15 mouse cellular contexts compared by ENCODE assay signal in genomic region chr3:103773508-103773907, GRCm38 (mm10). TPM values are rescaled to one million over a fixed set of nuclear protein-coding genes. Genes with fewer than 3 reads are reported as not detected.
DNase-seq lines count a peak whose midpoint lies in the region; ATAC-seq and TF ChIP-seq lines count a peak whose summit lies in the region.
"Had no signal": no experiment of that assay in that cellular context is flagged by ENCODE, and none has a peak within 500 bp of the region (broad histone marks: within the 10 kb centered on the region; RNA-seq: fewer than 3 reads in every experiment).

No protein-coding gene starts in this region.

- H3K79me2 ChIP-seq in CH12.LX (replicated peaks; ENCODE audit: control insufficient read depth, extremely low read depth, insufficient read depth, poor library complexity, severe bottlenecking), result peaks cover 81% of the 10 kb centered on the region

- no peak for DNase-seq in heart, postnatal 10 days
- DNase-seq in lung, adult 18-20 months, result no peak
- DNase-seq in CH12.LX (ENCODE audit: extremely low read depth), result no peak
- no peak for DNase-seq in left cerebral cortex, adult 9 months (ENCODE audit: low spot score in 2 of 2)
- DNase-seq in left cerebral cortex, postnatal 10 days (ENCODE audit: extremely low spot score in 1 of 2, low spot score in 2 of 2), result no peak
- DNase-seq: cerebellum, adult 11-12 months had no signal

- H3K27me3 ChIP-seq in heart, embryonic 12.5 days (replicated peaks), result no peaks in the 10 kb centered on the region
- H3K27me3 ChIP-seq in lung, embryonic 15.5 days, result no peaks in the 10 kb centered on the region
- no peaks in the 10 kb centered on the region for H3K27me3 ChIP-seq in CH12.LX (replicated peaks)
- H3K27me3 ChIP-seq: midbrain, embryonic 15.5 days had no signal

- H3K9ac ChIP-seq in heart, embryonic 12.5 days, result peak overlapping the region; percentile 6; the same call in 1 of the 2 replicates
- H3K9ac ChIP-seq in lung, embryonic 15.5 days, result no peak overlapping the region
- H3K9ac ChIP-seq in CH12.LX (ENCODE audit: insufficient read depth, low read depth), result peak overlapping the region; percentile 52
- H3K9ac ChIP-seq: midbrain, embryonic 15.5 days had no signal

- no peak for TF ChIP-seq CTCF in CH12.LX (conservative IDR thresholded peaks at IDR 0.05 in 1 of 2, IDR thresholded peaks at IDR 0.05 in 1 of 2; ENCODE audit: low read depth in 2 of 2, low read length in 2 of 2)

- no peak for TF ChIP-seq POLR2A in CH12.LX (IDR thresholded peaks at IDR 0.05; ENCODE audit: low read depth, low read length)

- dilution Hi-C loops in CH12.LX (cut with MboI; ENCODE audit: extremely low pct_ligation_motif_present, extremely low pct_unique_long_range_greater_than_20kb, low sequenced_read_pairs), result no loop called here

- H3K27ac ChIP-seq in heart, embryonic 12.5 days (ENCODE audit: poor library complexity, severe bottlenecking), result peak overlapping the region; percentile 91
- peak overlapping the region; percentile 39; the same call in 1 of the 2 replicates for H3K27ac ChIP-seq in lung, embryonic 15.5 days
- peak overlapping the region; percentile 80 for H3K27ac ChIP-seq in CH12.LX (ENCODE audit: insufficient read depth, low read depth)
- H3K27ac ChIP-seq: midbrain, embryonic 15.5 days had no signal

- 82% methylated on average over 3 of the region's 3 CpGs for WGBS in heart, embryonic 12.5 days
- 86% methylated on average over 3 of the region's 3 CpGs for WGBS in lung, embryonic 15.5 days

- no peak overlapping the region for H3K4me2 ChIP-seq in heart, embryonic 12.5 days
- H3K4me2 ChIP-seq in lung, embryonic 15.5 days, result no peak overlapping the region
- H3K4me2 ChIP-seq in CH12.LX (ENCODE audit: insufficient read depth, low read depth, poor library complexity, severe bottlenecking), result peak overlapping the region; percentile 82
- H3K4me2 ChIP-seq: midbrain, embryonic 15.5 days had no signal

- H3K9me3 ChIP-seq in heart, embryonic 12.5 days (replicated peaks), result no peaks in the 10 kb centered on the region
- H3K9me3 ChIP-seq in lung, embryonic 15.5 days, result no peaks in the 10 kb centered on the region
- no peaks in the 10 kb centered on the region for H3K9me3 ChIP-seq in CH12.LX (replicated peaks; ENCODE audit: low read length)
- H3K9me3 ChIP-seq: midbrain, embryonic 15.5 days had no signal

- peaks cover 37% of the 10 kb centered on the region for H3K4me1 ChIP-seq in heart, embryonic 12.5 days (replicated peaks)
- peaks cover 27% of the 10 kb centered on the region for H3K4me1 ChIP-seq in lung, embryonic 15.5 days
- H3K4me1 ChIP-seq in CH12.LX (ENCODE audit: control insufficient read depth in 1 of 2, insufficient read depth in 2 of 2), result peaks cover 22 to 75% of the 10 kb centered on the region in 2 experiments
- H3K4me1 ChIP-seq: midbrain, embryonic 15.5 days had no signal

- no peak for ATAC-seq in heart, embryonic 12.5 days (ENCODE audit: insufficient number of reproducible peaks, low FRiP score)
- no peak for ATAC-seq in lung, embryonic 15.5 days (ENCODE audit: borderline replicate concordance, extremely low read depth, low FRiP score, low TSS enrichment)
- peak; percentile 53; the same call in 1 of the 2 replicates for ATAC-seq in megakaryocyte, adult 5-6 weeks (ENCODE audit: poor library complexity, severe bottlenecking)
- ATAC-seq: forebrain, embryonic 14.5 days had no signal

- intact Hi-C loops in heart, postnatal 10 days (cut with DNase I), result loop anchor here (5.0 kb wide), 1 partner anchor 34 kb away; the partner anchor contains the start of genes Ap4b1, Dclre1b and Gm43064
- intact Hi-C loops in left cerebral cortex, postnatal 10 days (cut with DNase I), result no loop called here

- TF ChIP-seq RAD21 in CH12.LX (IDR thresholded peaks at IDR 0.05; ENCODE audit: low read depth, low read length), result no peak

- in situ Hi-C loops in CH12.LX (cut with MboI; ENCODE audit: low pct_ligation_motif_present, low pct_unique_long_range_greater_than_20kb, low sequenced_read_pairs), result no loop called here

- no peak overlapping the region for H3K4me3 ChIP-seq in heart, embryonic 12.5 days
- no peak overlapping the region for H3K4me3 ChIP-seq in lung, embryonic 15.5 days
- no peak overlapping the region for H3K4me3 ChIP-seq in CH12.LX (replicated peaks in 1 of 3; ENCODE audit: low read depth in 2 of 3, low read length in 2 of 3, poor library complexity in 1 of 3)
- H3K4me3 ChIP-seq: midbrain, embryonic 15.5 days had no signal

- TF ChIP-seq EP300 in CH12.LX (IDR thresholded peaks at IDR 0.05; ENCODE audit: low read length), result no peak

- H3K36me3 ChIP-seq in heart, embryonic 12.5 days, result peaks cover 38% of the 10 kb centered on the region
- H3K36me3 ChIP-seq in lung, embryonic 15.5 days, result peaks cover 26% of the 10 kb centered on the region
- peaks cover 27 to 60% of the 10 kb centered on the region in 2 experiments for H3K36me3 ChIP-seq in CH12.LX (replicated peaks in 1 of 2; ENCODE audit: control insufficient read depth in 1 of 2, insufficient read depth in 1 of 2, low read length in 1 of 2)

TF ChIP-seq in CH12.LX, 34 proteins besides CTCF, POLR2A, EP300 and RAD21 (continues in another document):
- TF ChIP-seq UBTF (IDR thresholded peaks at IDR 0.05; ENCODE audit: low read depth, low read length) (no peak), MYC (IDR thresholded peaks at IDR 0.05; ENCODE audit: low read depth, low read length) (no peak), CHD2 (IDR thresholded peaks at IDR 0.05; ENCODE audit: low read length) (no peak), USF1 (IDR thresholded peaks at IDR 0.05; ENCODE audit: low read depth, low read length) (no peak), JUN (IDR thresholded peaks at IDR 0.05; ENCODE audit: insufficient read depth, low read depth, low read length) (no peak), CHD1 (IDR thresholded peaks at IDR 0.05; ENCODE audit: low read depth, low read length) (no peak), ZNF384 (IDR thresholded peaks at IDR 0.05; ENCODE audit: low read depth, low read length) (no peak), MAX (IDR thresholded peaks at IDR 0.05; ENCODE audit: low read length) (no peak), USF2 (conservative IDR thresholded peaks at IDR 0.05; ENCODE audit: low read depth, low read length) (no peak), KAT2A (IDR thresholded peaks at IDR 0.05; ENCODE audit: insufficient replicate concordance, low read length) (no peak), ZC3H11A (IDR thresholded peaks at IDR 0.05; ENCODE audit: low read depth, low read length) (no peak), NELFE (IDR thresholded peaks at IDR 0.05; ENCODE audit: low read depth, low read length) (no peak), MAZ (IDR thresholded peaks at IDR 0.05; ENCODE audit: low read depth, low read length) (no peak), IRF4 (IDR thresholded peaks at IDR 0.05; ENCODE audit: low read depth, low read length) (no peak)

RNA-seq across cellular contexts. Expression of gene Hipk1, which starts 17.9 kb away (rescaled TPM):
- 13.5 and 14.9 TPM in 2 replicates for polyA plus RNA-seq in heart, embryonic 12.5 days (2016; fragmentation: Nextera tagmentation; extraction: Ambion mirVana)
- total RNA-seq in heart, postnatal 10 days (2021), result 100 to 1,000 TPM; 102 to 117 TPM
- 11.0 and 11.6 TPM in 2 replicates for polyA plus RNA-seq in lung, embryonic 15.5 days (2015; fragmentation: Nextera tagmentation; extraction: Ambion mirVana)
- 32.7 and 36.5 TPM in 2 replicates for total RNA-seq in CH12.LX (2012; rRNA removed)
- 25.1 and 26.2 TPM in 2 replicates for total RNA-seq in CH12.LX (2014; rRNA removed)
- polyA plus RNA-seq in CH12.LX (2012; ENCODE audit: insufficient read length, low read depth), result 31.1 and 35.9 TPM in 2 replicates
- total RNA-seq in megakaryocyte, adult 5-6 weeks (2015), result 287 and 324 TPM in 2 replicates
- total RNA-seq in megakaryocyte, adult 5-6 weeks (2017), result 142 and 182 TPM in 2 replicates
- total RNA-seq in left cerebral cortex, postnatal 10 days (2021), result 10 to 100 TPM; 70.3 to 75.2 TPM

RNA-seq across cellular contexts. Expression of gene Gm10964, which starts 34.3 kb away (rescaled TPM):
- polyA plus RNA-seq in heart, embryonic 12.5 days (2016; fragmentation: Nextera tagmentation; extraction: Ambion mirVana), result not detected in 2 replicates
- total RNA-seq in heart, postnatal 10 days (2021), result not detected
- polyA plus RNA-seq in lung, embryonic 15.5 days (2015; fragmentation: Nextera tagmentation; extraction: Ambion mirVana), result not detected in 2 replicates
- total RNA-seq in CH12.LX (2012; rRNA removed) (not detected in 2 replicates), CH12.LX (2014; rRNA removed) (not detected in 2 replicates)
- not detected in 2 replicates for polyA plus RNA-seq in CH12.LX (2012; ENCODE audit: insufficient read length, low read depth)
- total RNA-seq in megakaryocyte, adult 5-6 weeks (2015), result not detected in 2 replicates
- total RNA-seq in megakaryocyte, adult 5-6 weeks (2017), result not detected in 2 replicates
- not detected for total RNA-seq in left cerebral cortex, postnatal 10 days (2021)
- polyA plus RNA-seq: activated CD4-positive, CD25-positive, alpha-beta regulatory T cell, adult 4 months; forebrain, embryonic 14.5 days; gonadal fat pad, adult 2 months; limb, embryonic 14.5 days; midbrain, embryonic 15.5 days; stomach, embryonic 14.5 days had no signal

RNA-seq across cellular contexts. Expression of gene Olfml3, which starts 35.7 kb away (rescaled TPM):
- polyA plus RNA-seq in heart, embryonic 12.5 days (2016; fragmentation: Nextera tagmentation; extraction: Ambion mirVana), result 19.5 and 20.5 TPM in 2 replicates
- 1 to 10 TPM; 7.6 to 7.9 TPM for total RNA-seq in heart, postnatal 10 days (2021)
- polyA plus RNA-seq in lung, embryonic 15.5 days (2015; fragmentation: Nextera tagmentation; extraction: Ambion mirVana), result 80.4 and 80.7 TPM in 2 replicates
- 14.0 and 16.0 TPM in 2 replicates for total RNA-seq in CH12.LX (2012; rRNA removed)
- 18.3 and 19.7 TPM in 2 replicates for total RNA-seq in CH12.LX (2014; rRNA removed)
- 33.3 and 34.0 TPM in 2 replicates for polyA plus RNA-seq in CH12.LX (2012; ENCODE audit: insufficient read length, low read depth)
- 0.25 and 1.3 TPM in 2 replicates for total RNA-seq in megakaryocyte, adult 5-6 weeks (2015)
- total RNA-seq in megakaryocyte, adult 5-6 weeks (2017), result 0.57 and 0.59 TPM in 2 replicates
- 10 to 100 TPM; 11.2 to 11.7 TPM for total RNA-seq in left cerebral cortex, postnatal 10 days (2021)

RNA-seq across cellular contexts. Expression of gene Dclre1b, which starts 35.7 kb away (rescaled TPM):
- polyA plus RNA-seq in heart, embryonic 12.5 days (2016; fragmentation: Nextera tagmentation; extraction: Ambion mirVana), result 18.1 and 19.8 TPM in 2 replicates
- total RNA-seq in heart, postnatal 10 days (2021), result 10 to 100 TPM; 12.4 to 13.5 TPM
- polyA plus RNA-seq in lung, embryonic 15.5 days (2015; fragmentation: Nextera tagmentation; extraction: Ambion mirVana), result 30.5 and 31.2 TPM in 2 replicates
- total RNA-seq in CH12.LX (2012; rRNA removed) (16.7 and 18.5 TPM in 2 replicates), CH12.LX (2014; rRNA removed) (9.1 and 10.2 TPM in 2 replicates)
- polyA plus RNA-seq in CH12.LX (2012; ENCODE audit: insufficient read length, low read depth), result 32.2 and 32.5 TPM in 2 replicates
- total RNA-seq in megakaryocyte, adult 5-6 weeks (2015), result 33.1 and 37.1 TPM in 2 replicates
- total RNA-seq in megakaryocyte, adult 5-6 weeks (2017), result 23.4 and 24.5 TPM in 2 replicates
- total RNA-seq in left cerebral cortex, postnatal 10 days (2021), result 1 to 10 TPM; 7.9 to 8.9 TPM

RNA-seq across cellular contexts. Expression of gene Ap4b1, which starts 35.8 kb away (rescaled TPM):
- 16.2 and 16.5 TPM in 2 replicates for polyA plus RNA-seq in heart, embryonic 12.5 days (2016; fragmentation: Nextera tagmentation; extraction: Ambion mirVana)
- total RNA-seq in heart, postnatal 10 days (2021), result 10 to 100 TPM; 11.5 to 14.0 TPM
- 19.6 and 21.0 TPM in 2 replicates for polyA plus RNA-seq in lung, embryonic 15.5 days (2015; fragmentation: Nextera tagmentation; extraction: Ambion mirVana)
- total RNA-seq in CH12.LX (2012; rRNA removed) (19.8 and 20.1 TPM in 2 replicates), CH12.LX (2014; rRNA removed) (31.6 and 31.9 TPM in 2 replicates)
- polyA plus RNA-seq in CH12.LX (2012; ENCODE audit: insufficient read length, low read depth), result 22.6 and 23.1 TPM in 2 replicates
- total RNA-seq in megakaryocyte, adult 5-6 weeks (2015), result 19.2 and 20.2 TPM in 2 replicates
- 17.8 TPM in 2 replicates for total RNA-seq in megakaryocyte, adult 5-6 weeks (2017)
- total RNA-seq in left cerebral cortex, postnatal 10 days (2021), result 10 to 100 TPM; 13.6 to 15.7 TPM

Comparison
In these comparisons a context has a peak if more than half of its experiments do, and no peak if none do; other contexts are left out.
1. H3K27ac ChIP-seq: peak in every context shown above with its lines; median percentile 91 in heart, embryonic 12.5 days; 80 in CH12.LX; 39 in lung, embryonic 15.5 days.